Mouse (Mus musculus) lung, postnatal 10 days (tissue): ENCODE results near the gene Dus4l.
A peak's percentile ranks its signal among the peaks of the same experiment; 100 is the strongest.
"Not testable (repeated sequence)": the region's sequence is repeated elsewhere in the genome, so short reads cannot be mapped to it uniquely, and the experiment has no call there.

Experiments
- DNase-seq: peaks from one replicate; pipeline ENCODE4 v3.0.0; 2021

Gene Dus4l

DNA sequence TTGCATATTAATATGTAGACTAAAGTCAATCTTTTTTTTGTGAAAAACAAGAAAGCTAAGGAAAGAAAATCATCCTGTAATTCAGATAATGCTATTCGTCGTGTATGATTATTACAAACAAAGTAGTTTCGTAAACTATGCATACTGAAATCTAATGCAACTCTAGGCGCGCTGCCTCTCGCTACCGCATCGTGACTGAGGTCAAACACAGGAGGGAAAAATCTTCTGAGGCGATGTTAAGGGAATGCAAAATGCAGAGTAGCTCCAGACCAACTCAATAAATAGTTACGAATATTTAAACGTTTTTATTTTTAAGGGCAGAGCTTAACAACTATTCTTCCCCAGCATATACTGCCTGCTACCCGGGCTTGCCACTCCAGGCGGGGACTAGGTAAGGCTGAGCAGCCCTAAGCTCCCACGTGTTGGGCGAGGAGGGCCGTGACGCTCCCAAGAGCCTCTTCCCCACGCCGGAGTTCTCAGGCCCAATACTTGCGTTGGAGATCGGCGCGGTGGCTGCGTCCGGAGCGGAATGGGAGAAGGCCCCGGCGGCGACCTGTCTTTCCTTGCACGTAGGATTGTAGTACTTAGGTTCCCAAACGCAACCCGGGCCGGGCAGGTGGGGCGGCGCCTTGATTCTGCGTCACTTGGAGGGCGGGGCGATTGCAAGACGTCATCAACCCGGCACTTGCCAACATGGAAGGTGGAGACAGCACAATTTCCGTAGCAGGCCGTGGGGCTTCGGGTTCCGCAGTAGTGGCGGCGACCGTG, at the start of gene Dus4l, which contains the start of gene Cog5:
Gene Dus4l (minus strand): TSS at position 630 of the 768 bp plus-strand sequence.
Gene Cog5 (plus strand): TSS at position 673 of the 768 bp plus-strand sequence.
- DNase-seq, result peak; percentile 96

DNA sequence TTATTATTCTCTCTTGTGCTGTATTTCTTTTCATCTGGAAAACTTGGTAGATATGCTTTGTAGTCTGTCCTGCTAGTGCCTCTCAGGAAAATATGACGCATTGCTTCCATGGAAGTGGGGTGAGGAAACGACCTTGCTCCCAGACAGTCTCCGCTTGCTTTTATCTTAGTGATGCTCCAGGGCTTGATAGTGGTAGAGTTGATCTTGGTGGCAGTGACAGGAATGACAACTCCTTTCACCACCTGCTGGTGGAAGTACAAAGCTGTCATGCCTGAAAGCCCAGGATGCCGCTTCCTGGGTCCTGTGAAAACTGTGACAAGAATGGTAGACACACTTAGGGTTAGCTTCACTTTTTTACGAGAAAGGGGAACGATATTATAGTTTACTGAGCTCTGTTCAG, 49.3 kb upstream of the Dus4l start:
- no peak for DNase-seq

DNA sequence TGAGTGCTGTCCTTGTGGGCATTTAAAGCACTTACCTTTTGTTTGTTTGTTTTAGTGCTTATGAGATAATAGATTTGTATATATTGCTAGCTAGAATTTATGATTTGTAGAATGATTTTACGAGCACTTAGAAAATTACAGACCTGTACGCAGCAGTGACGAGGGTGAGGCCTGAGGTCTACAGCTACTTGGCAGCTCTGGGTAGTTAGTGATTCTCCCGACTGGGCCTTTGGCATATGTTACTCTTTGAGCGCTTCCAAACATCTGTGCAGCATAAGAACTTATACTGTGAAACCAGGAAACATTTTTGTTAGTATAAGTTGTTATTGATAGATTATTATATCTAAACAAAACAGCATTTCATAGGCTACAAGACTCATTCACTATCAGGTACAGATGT, 46.8 kb upstream of the Dus4l start:
- DNase-seq, result no peak

DNA sequence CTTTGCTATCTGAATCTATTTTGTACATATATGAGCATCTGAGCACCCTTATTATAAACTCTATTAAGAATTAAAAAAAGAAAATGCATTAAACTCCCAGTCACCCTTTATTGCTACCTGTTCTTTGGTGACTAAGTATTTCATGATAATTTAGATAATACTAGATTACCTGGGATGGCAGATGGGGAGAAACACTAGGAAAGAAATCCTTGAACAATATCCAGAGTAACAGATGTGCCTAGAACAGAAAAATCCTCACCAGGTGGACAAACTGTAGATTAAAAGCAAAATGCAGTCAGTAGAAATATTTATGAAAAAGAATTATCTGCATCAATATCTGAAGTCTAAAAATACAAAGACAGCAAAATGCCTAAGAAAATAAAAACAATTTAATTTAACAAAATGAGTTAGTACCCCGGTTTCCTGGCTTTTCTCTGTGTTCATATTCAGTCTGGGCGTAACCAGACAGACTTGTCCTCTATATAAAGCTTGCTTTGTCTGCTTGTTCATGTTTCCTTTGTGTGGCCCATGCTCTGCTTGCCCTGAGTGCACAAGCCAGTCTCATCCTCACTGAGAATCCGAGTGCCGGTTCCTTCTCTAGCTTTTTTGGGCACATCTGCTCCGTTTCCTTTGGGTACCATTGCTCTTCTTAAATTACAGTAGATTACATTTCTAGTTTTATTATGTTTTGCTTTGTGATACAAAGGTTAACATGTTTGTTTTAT, 46.2 kb upstream of the Dus4l start:
- no peak for DNase-seq

DNA sequence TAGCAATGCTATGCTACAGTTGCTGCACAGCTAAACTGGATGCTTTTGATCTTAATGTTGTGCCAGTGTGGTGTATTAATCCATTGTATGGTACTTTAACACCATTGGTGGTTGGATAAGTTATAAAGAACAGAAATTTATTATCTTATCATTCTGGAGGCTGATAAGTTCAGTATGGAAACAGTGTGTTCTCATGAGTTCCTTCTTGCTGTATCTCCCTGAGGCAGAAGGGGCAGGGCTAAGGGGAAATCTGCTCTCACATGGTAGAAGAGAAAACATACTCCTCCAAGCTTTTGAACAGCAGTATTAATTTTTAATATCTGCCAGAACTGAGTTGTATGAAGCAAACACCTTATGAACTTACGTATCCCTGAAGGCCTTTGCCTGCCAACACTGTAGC, 38.7 kb upstream of the Dus4l start:
- no peak for DNase-seq

DNA sequence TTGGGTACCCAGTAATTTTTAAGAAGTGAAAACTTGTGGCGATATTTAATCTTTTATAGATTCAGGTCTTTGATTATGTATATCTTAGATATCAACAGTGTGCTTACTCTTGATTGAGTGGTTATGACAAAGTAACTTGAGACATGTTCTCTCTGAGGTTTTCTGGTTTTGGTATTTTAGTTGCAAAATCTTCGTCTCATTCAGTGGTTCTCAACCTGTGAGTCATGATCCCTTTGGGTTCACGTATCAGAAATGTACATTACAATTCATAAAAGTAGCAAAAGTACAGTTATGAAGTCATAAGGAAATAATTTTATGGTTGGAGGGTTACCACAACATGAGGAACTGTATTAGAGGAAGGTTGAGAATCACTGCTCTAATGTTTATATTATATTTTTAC, 32.1 kb upstream of the Dus4l start:
- DNase-seq, result no peak

DNA sequence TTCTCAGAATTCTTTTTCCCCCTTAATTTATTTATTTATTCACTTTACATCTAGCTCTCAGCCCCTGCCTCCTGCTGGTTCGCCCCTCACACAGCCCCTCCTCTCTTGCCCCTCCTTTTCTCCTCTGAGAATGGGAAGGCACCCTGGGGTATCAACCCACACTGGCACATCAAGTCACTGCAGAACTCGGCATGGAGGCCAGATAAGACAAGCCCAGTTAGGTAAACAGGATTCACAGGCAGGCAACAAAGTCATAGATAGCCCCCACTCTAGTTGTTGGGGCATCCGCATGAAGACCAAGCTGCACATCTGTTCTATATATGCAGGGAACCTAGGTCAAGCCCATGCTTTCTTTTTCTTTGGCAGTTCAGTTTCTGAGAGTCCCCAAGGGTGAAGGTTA, 12.6 kb upstream of the Dus4l start:
- DNase-seq, result no peak

DNA sequence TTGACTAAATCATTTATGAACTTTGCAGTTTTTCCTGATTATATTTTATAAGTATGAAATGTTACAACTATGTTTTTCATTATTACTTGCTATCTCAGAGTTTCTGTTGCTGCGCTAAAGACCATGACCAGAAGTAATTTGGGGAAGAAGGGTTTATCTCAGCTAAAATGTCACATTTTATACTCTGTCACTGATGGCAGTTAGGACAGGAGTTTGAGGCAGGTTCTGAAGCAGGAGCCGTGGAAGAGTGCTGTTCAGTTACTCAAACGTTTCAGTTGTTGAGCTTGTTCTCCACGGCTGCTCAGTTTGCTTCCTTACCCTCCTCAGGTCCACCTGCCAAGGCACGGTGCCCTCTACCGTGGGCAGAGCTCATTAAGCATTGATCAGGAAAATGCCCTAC, 11.4 kb upstream of the Dus4l start:
- DNase-seq, result no peak

DNA sequence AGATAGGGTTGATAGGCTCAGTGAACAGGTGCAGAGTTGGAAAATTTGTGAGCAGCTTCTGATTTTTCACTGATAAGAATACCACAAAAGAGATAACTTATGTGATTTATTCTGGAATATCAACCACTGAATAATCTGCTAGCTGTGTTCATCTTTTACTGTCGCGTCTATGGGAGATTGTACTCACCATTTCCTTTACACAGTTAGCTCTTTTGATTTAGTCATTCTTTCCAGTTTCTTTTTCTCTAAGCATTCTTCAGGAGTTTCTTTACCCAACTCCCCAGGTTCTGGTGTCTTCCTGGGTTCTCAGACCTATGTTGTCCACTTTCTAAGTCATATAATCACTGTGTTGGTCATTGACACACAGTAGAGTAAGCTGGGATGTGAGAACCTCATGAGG, 2.2 kb upstream of the Dus4l start:
- no peak for DNase-seq

DNA sequence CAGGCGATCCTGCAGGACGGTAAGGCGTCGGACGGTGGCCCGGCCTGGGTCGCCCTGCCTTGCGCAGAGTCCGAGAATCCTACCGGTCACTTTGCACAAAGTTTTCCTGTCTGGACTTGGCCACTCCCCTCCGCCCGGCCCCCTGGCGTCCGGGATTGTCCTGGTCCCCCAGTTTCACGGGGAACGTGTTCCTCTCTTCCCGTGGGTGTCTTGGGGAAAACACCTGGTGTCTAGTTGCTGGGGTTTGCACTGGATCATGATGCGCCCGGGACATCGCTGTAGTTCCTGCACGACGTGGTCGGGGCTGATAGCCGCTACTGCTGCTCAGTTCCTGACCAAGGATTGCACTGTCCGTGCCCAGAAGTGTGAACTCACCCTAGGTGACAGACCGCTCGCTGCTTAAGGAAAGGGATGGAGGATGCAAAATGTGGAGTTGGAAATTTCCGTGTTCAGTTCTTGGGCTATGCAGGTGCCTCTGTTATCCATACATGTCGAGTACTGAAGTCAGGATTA, 395 bp upstream of the Dus4l start:
- DNase-seq, result no peak

DNA sequence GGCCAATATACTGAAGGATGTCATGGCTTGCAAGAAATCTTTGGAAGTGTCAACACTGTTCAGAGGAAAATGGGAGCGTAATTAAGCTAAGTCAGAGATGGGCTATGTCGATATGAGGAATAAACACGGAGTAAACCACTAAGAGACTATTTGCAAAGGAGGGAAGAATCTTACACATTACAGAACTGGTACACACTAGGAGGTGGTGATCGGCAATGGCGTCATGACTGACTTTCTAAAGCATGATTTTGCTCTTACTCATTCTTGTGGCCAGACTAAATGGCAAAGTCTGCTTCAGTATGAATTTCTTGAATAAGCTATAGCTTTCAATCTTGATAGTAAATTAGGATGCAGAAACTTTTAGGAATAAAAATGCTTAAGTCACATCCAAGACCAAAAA, 1.0 kb downstream of the Dus4l start:
- DNase-seq, result no peak

DNA sequence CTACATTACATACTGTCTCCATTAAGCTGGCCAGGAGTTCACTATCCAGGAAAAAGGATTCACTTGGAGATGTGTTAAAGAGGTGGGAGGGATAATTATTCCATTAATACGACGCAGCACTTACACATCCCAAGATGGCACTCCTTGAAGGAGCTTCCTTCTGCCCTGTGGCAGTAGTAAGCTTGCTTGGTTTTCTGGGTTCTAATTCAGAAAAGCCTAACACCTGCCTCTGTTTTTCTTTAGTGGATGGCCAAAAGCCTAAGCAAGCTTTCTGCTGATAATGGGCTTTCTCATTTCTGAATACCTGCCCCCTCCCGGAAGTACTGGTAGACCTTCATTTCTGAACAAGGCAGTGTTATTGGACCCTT, 19.4 kb downstream of the Dus4l start:
- DNase-seq, result peak; percentile 1

DNA sequence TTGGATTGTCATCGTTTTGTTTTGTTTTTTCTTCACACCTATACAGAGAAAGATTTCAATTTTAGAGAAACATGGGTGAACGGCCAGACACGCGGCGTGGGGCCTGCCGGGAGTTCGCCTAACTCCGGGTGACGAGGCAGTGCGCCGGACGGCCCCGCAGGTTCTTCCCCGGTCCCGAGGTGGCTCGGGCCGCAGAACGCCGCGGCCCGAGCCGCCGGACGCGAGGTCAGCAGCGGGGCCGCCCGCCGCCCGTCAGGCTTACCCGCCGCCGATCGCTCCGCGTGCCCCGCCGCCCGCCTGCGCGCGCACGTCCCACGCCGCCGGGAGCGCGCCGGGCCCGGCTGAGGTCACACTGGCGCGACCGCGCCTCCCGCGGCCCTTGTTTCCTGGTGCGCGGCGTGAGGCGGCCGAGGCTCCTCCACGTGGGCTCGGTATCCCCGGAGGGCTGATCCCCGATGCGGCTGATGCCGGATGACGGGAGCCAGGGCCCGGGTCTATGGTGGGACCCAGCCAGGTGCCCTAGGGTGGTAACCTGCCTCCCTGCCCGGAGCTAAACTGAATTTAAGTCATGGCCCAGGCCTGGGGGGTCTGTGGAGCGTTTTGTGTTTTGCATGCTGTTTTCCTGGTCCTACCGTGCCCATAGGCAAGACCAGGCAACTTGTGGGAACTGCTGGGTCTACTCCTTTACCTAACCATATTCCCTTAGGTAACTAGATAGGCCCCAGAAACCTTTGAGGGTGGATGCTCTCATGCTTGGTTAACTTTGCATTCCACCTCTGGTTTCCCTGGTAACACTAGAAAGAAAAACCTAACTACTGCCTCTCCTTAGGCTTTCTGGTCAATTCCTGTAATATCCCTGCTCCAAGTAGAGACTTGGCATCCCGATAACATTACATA, 20.0 kb downstream of the Dus4l start, which contains the start of gene Bcap29:
Gene Bcap29 (minus strand): TSS at position 316 of the 897 bp plus-strand sequence.
- peak; percentile 85 for DNase-seq

DNA sequence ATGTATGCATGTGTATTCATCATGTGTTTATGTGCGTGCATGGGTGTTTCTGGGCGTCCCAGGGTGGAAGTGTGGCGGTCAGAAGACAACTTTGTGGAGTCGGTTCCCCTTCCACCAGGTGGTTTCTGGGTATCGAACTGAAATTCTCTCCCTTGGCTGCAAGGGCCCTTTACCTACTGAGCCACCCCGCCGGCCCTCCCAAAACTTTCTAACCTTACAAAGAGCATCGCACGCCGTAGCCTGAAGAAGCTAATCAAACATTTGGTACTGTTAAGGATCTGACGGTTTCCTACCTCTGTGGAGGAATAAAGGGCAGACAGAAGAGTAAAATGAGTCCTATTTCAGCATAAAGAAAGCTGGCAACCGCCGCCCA, 20.7 kb downstream of the Dus4l start:
- peak; percentile 24 for DNase-seq

DNA sequence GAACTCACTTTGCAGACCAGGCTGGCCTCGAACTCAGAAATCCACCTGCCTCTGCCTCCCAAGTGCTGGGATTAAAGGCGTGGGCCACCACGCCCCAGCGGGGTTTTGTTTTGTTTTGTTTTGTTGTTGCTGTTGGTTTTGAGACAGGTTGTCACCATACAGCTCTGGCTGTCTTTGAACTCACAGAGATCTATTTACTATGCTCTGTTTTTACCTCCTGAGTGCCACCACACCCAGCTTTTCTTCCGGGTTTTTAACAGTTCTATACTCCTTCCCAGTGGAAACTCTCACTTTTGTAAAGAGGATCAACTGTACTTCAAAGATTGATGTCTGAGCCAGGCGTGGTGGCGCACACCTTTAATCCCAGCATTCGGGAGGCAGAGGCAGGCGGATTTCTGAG, 26.2 kb downstream of the Dus4l start:
- DNase-seq, result not testable (repeated sequence)

DNA sequence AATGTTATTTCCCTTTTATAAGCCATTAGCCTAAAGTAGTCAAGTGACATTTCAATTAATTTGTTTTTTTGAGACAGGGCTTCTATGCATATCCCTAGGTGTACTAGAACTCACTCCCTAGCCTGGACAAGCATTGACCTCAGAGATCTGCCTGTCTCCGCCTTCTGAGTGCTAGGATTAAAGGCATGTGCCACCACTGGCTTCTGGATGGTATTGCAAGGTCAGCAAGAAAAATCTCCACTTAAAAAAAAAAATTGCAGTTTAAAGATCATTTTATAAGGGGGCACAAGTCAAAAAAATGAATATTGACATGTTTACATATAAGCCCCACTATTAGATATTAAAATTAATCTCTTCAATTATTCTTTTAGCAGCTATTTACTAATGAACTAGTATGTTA, 29.6 kb downstream of the Dus4l start:
- no peak for DNase-seq

DNA sequence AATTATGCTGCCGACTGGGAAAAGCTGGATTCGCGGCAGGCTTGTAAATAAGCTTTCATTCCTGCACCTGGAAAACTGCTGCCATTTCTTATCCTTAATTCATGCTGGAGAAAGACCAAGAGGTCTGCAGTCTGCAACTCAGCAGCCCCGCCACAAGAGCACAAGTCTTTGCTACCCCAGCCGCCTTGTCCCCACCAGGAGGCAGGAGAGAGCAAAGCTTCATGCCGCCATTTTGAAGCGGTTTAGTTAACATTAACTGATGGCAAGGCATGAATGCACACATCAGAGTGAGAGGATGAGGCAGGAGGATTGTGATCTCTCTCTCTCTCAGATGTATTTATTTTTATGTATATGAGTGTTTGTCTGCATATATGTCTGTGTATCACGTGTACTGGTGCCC, 34.5 kb downstream of the Dus4l start:
- DNase-seq, result no peak

DNA sequence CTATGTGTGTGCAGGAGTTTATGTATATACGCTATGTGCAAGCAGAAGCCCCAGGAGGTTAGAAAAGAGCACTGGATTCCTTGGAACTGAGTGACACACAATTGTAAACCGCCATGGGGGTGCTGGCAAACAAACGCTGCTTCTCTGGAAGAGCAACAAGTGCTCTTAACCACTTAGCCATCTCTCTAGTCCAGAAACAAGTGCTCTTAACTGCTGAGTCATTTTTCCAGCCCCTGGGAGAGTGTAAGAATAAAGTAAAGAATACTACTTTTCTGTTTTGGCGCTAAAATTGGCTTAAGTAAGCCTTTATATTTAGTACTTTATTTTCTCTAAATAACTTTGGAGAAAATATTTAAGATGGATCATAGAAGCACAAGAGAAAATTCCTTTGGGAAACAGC, 41.3 kb downstream of the Dus4l start:
- no peak for DNase-seq

DNA sequence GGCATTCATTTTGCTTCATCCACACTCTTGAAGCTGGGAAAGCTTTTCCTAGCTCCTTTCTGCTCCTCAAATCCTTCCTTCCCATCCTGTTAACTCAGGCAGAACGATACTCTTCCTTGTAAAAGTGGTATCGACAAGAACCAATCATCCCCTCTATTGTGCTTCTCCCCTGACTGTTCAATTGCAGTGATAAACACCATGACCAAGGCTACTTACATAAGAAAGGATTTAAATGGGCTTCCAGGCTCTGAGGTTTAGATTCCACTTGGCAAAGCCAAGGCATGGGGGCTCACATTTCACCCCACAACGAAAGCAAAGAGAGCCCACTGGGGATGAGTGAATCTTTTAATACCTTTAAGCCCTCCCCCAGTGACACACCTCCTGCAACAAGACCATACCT, 46.5 kb downstream of the Dus4l start:
- DNase-seq, result no peak

DNA sequence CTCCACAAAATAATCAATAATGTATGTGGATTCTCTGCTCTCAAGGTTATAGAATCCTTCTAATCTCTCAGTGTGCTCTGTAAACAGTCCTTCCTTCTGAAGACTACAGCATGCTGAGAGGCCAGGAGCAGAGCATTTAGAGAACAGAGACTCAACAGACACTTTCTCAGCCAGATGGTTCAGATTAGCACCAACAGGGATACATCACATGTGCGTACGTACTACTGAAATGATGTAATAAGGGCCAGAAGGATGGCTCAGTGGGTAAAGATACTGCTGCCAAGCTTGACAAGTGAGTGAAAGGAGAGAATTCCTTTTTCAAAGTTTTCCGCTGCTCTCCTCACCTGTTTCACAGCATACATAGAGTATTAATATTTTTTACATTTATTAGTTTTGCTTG, 49.7 kb downstream of the Dus4l start:
- no peak for DNase-seq

DNA sequence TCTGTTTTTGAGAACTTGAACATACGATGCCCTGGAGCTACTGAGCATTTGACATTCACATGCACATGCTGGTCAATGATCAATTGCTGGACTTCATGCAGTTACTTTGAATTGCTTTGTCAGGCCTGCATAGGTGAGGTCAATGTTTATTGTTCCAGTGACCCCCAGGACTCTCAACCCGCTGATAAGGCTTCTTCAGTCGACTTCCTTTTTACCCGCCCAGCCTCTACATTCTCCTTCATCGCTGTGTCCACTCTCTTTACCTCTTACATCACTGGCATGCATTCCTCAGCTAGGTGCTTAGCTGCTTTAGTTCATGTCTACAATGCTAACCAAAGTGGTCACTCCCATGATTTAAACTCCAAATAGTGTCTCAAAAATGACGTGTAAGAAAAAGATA, 51.0 kb downstream of the Dus4l start:
- DNase-seq, result no peak

DNA sequence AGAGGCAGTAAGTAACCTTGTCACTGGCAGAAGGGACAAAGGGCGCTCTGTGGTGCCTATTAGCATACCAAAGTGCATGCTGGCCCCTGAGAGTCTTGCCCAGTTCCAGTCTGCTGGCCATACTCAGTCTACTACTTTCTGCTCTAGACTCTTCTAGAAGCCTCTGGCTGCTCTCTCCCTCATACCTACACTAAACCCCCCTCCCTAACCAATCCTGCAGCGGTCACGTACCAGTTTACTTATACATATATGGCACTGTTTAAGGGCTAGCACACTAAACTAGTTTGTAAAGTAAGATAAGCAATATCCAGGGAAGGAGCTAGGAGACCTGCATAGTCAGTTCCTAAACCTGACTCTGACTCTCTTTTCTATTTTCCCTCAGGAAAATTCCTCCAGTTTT, 60.3 kb downstream of the Dus4l start:
- DNase-seq, result no peak

DNA sequence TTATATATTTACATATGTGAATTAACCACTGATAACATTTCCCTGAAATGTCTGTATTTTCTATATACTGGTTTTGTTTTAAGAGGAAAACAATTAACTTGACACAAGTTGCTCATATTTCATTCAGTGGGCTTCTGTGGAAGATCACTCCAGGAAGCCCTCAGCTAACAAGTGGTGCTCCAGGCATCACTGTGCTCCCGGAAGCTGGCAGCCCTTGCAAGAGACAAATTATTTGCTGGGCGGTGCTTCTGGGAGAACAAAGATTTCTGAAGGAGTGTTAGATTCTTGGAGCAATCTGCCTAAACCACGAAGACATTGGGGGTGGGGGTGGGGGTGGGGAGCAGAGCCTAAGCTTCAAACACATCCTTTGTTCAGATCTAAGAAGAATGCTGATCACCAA, 62.6 kb downstream of the Dus4l start:
- peak; percentile 36 for DNase-seq
